Mouse (Mus musculus) megakaryocyte, embryonic 14.5 days (primary cell): ENCODE data around the gene Large1.

Experiments used
- FLI1 ChIP-seq: IDR thresholded peaks from 2 replicates; pipeline ENCODE4 v1.6.1; 2012; ENCODE audit warnings: low read length, inconsistent platforms, mixed read lengths
- GATA1 ChIP-seq: IDR thresholded peaks from 3 replicates; pipeline ENCODE4 v1.6.1; 2012; ENCODE audit warnings: mixed read lengths, low read length, inconsistent platforms, borderline replicate concordance

DNA sequence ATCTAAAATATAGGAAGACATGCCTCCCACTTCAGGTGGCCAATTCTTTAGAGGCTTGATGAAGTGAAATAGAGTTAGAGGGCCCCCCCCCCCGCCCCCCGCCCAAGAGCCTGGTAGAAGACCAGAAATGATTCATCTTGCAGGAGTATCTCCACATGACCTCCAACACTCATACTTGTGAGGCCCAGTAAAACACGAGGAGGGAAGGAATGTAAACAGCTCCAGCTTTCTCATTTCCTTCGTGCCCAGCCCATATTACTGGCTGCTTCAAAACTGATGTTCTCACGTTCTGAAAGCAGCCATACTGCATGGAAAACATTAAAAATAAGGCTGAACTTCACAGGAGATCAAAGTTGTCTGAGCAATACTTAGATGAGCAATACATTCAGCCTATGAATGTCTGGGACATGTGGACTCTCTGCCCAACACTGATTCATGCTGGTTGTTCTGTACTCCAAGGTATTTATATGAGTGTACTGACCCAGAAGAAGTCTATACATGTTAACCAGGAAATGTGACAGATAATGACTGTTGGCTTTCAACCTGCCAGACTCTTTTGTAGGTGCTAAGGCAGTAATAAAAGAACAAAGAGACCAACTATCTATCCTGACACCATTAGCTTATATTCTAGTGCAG lies 229.4 kb downstream of the Large1 start:
- TF ChIP-seq GATA1 (no peak), FLI1 (no peak)
